Mouse (Mus musculus): ENCODE data around the gene Zfp423.

- TF ChIP-seq CTCF (conservative IDR thresholded peaks at IDR 0.05; ENCODE audit: low read length) (no peak), POU5F1 (IDR thresholded peaks at IDR 0.05; ENCODE audit: borderline replicate concordance, low read length) (no peak), NANOG (IDR thresholded peaks at IDR 0.05; ENCODE audit: borderline replicate concordance, low read length) (no peak)
Observed at GRCm38 (mm10) chr8:87892891-87893290, 66.5 kb downstream of the Zfp423 start.
